Mouse (Mus musculus) layer of hippocampus, adult 11-12 months (tissue): ENCODE measurements around the gene Psapl1.
"Not testable (repeated sequence)": the region's sequence is repeated elsewhere in the genome, so short reads cannot be mapped to it uniquely, and the experiment has no call there.

Source experiments
- DNase-seq: peaks from one replicate; pipeline ENCODE4 v3.0.0; 2022; ENCODE audit warnings: low spot score

Gene Psapl1

GRCm38 (mm10) chr5:36203421-36203820 lies 400 bp upstream of the Psapl1 start:
- peak; percentile 65 for DNase-seq

DNA sequence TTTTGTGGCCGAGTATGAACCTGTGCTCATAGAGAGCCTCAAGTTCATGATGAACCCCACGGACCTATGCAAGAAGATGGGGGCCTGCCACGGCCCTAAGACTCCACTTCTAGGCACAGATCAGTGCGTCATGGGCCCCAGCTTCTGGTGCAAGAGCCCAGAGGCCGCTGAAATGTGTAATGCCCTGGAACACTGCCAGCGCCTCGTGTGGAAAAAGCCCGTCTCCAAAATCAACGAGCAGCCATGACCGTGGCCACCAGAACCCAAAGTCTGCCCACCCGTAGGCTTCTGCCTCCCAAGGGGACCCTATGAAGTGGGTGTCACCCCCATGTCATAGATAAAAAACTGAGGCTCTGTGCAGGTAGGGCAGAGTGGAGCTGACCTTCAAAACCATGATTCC lies 1.6 kb downstream of the Psapl1 start:
- no peak for DNase-seq

DNA sequence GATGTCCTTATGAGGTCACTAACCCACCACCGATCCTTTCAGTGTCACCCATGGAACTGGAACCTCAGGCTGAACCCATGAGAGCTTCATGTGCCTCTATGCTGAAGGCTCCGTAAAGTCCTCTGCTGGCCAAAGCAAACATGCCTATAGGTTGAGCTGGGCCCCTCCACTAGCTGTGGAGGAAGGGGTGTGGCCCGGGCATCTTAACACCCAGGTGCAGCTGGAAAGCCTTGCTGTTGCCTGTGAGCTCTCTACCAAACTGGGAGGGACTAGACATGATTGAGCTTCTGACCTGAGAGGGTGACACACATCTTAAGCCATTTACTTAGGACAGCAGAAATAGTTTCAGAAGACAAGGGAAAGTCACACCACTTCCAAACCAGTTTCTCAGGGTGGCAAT lies 5.0 kb downstream of the Psapl1 start:
- no peak for DNase-seq

DNA sequence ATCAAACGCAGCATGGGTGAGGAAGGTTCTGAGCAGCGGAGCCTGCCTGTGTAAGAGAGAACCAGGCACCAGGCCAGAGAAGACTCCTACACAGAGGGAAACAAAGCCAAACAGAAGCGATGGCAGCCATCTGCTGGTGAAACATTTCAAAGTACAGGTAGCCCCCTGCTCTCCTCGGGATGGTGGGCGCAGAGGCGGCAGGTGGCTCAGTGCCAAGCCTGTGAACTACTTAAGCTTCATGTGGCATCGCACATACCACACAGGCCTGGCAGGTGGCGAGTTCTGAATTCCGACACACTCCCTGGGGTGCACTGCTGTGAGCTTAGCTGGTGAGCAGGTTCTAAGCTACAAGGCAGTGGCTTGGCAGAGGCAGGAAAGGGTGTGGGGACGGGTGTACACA lies 9.5 kb downstream of the Psapl1 start:
- DNase-seq, result peak; percentile 94

DNA sequence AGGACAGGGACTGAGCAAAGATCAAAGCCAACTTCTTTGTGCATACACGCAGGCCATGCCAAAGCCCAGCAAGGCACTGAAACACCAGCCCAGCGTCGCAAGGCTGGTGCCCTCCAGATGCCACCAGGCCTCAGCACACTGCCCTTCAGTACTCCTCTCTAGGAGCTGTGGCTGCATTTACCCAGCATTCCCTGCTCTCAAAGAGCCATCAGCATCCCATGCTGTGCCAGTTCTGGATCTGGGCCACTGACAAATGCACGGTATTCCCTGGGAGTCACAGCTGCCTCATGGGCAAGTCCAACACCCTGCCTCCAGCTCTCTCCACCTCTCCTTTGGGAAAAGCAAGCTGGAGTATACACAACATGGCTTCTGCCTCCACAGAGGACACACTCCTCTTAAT lies 16.3 kb downstream of the Psapl1 start:
- DNase-seq, result no peak

- no peak for DNase-seq
Observed at GRCm38 (mm10) chr5:36220626-36221025, 16.8 kb downstream of the Psapl1 start.

DNA sequence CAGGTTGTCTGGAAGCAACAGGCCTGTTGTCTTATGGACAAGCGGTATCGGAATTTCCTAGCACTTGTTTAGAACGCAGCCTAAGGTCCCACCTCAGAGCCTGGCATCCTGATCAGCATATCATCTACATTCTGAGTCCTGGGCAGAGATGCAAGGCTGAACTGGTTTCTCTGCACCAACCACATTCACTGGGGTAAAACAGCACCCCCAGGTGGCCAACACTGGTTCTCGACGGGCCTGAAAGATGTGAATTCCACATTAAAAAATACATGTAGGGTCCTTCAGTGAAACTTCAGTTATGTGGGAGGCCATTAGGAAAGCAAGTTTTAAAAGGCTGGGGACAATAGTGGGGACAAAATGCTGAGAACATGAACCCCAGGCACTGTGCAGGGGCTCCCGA lies 20.0 kb downstream of the Psapl1 start:
- peak; percentile 82 for DNase-seq

DNA sequence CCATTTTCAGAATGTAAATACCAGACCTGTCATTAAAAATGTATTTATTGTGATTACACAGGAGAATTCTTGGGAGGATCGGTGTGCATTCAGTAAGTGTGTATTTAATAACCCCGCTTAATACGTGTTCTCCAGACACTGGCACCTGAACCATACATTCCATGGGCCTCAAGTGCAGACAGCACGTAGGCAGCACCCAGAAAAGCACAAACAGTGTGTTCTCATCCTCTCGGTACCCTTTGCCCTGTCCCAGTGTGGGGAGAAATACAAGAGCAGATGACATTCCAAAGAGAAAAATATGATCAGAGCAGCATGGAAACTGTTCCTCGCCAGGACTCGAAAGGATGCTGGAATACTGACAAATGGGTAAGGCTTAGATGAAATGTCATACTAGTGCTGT lies 22.0 kb downstream of the Psapl1 start:
- no peak for DNase-seq

- no peak for DNase-seq
Observed at GRCm38 (mm10) chr5:36226296-36226695, 22.5 kb downstream of the Psapl1 start.

GRCm38 (mm10) chr5:36228405-36229370 lies 24.9 kb downstream of the Psapl1 start:
- no peak for DNase-seq

- no peak for DNase-seq
Observed at GRCm38 (mm10) chr5:36230301-36230780, 26.5 kb downstream of the Psapl1 start.

- not testable (repeated sequence) for DNase-seq
Observed at GRCm38 (mm10) chr5:36237526-36237925, 33.7 kb downstream of the Psapl1 start.

DNA sequence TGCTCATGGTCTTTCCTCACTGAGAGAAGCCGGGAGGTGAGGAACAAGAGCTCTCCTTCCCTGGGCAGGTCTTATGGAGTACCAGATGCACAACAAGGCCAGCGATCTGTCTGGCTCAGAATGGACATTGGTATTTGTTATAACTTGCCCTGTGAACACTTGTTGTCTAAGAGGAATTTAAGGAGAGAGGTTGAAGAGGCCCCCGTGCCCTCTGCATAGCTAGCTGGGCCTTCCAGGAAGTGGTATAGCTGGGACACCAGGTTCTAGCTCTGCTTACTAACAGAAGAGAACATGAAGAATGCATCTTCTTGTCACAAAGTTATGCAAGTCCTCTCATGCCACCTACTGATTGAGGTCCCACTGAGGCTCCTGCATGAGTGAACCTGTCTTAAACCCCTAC lies 44.2 kb downstream of the Psapl1 start:
- no peak for DNase-seq

GRCm38 (mm10) chr5:36252746-36253504 lies 49.1 kb downstream of the Psapl1 start:
- no peak for DNase-seq

- no peak for DNase-seq
Observed at GRCm38 (mm10) chr5:36254642-36255516, 51.1 kb downstream of the Psapl1 start.
